Mouse (Mus musculus): ENCODE data around the gene Cir1. TPM values are rescaled to one million over a fixed set of nuclear protein-coding genes. Genes with fewer than 3 reads are reported as not detected.

The Cir1 gene
- total RNA-seq, 1 experiment: 7.4 TPM

DNA sequence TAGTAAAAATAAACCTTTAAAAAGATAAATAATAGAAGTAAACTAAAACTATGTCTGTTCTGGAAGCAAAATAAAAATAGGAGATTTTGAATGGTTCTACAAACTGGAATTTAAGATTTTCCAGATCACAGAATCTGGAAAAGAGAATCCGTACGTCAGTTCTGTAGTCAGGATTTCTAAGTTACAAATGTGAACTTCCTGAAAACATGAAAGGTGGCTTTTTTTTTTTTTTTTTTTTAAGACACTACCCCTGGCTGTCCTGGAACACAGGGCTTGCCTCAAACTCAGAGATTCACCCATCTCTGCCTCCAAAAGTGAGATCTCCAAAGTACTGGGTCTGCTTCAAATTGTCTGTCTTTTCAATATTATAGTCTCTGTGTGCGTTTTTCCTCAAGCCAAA is 1.8 kb upstream of the Cir1 start:
- in situ Hi-C loops (cut with MboI; ENCODE audit: low sequenced_read_pairs in 2 of 2, unreplicated experiment in 2 of 2): no loop called here
- no peak for TF ChIP-seq MAFK (IDR thresholded peaks at IDR 0.05; ENCODE audit: insufficient read depth, low read depth, low read length)
- TF ChIP-seq CHD2 (IDR thresholded peaks at IDR 0.05; ENCODE audit: low read depth, low read length): no peak
- TF ChIP-seq HCFC1 (IDR thresholded peaks at IDR 0.05; ENCODE audit: borderline replicate concordance, insufficient read depth, low read length): no peak
- TF ChIP-seq ZNF384 (IDR thresholded peaks at IDR 0.05; ENCODE audit: low read depth, low read length): no peak
- no peak for TF ChIP-seq ZC3H11A (IDR thresholded peaks at IDR 0.05; ENCODE audit: borderline replicate concordance, low read depth, low read length)
- Histone ChIP-seq H3K9ac (ENCODE audit: insufficient read depth, low read depth, low read length, poor library complexity, severe bottlenecking) (no peak overlapping the region), H3K9me3 (ENCODE audit: control insufficient read depth, insufficient read depth, low read depth, low read length) (no peaks in the 10 kb centered on the region), H3K36me3 (ENCODE audit: control insufficient read depth, insufficient read depth, low read length, poor library complexity, severe bottlenecking) (peaks cover 5% of the 10 kb centered on the region), H3K4me1 (ENCODE audit: control insufficient read depth in 2 of 2, insufficient read depth in 2 of 2, low read length in 2 of 2, poor library complexity in 1 of 2) (0 out of 4 replicates have a peak, but pooled peaks cover 0 to 2% of the 10 kb centered on the region in 2 experiments), H3K4me3 (ENCODE audit: insufficient read depth in 1 of 2, low read depth in 1 of 2, low read length in 2 of 2, poor library complexity in 1 of 2, severe bottlenecking in 1 of 2) (no peak overlapping the region), H3K27ac (ENCODE audit: insufficient read depth, low read depth, low read length, poor library complexity, severe bottlenecking) (no peak overlapping the region)
- no peak for DNase-seq (ENCODE audit: low read depth, low spot score)

DNA sequence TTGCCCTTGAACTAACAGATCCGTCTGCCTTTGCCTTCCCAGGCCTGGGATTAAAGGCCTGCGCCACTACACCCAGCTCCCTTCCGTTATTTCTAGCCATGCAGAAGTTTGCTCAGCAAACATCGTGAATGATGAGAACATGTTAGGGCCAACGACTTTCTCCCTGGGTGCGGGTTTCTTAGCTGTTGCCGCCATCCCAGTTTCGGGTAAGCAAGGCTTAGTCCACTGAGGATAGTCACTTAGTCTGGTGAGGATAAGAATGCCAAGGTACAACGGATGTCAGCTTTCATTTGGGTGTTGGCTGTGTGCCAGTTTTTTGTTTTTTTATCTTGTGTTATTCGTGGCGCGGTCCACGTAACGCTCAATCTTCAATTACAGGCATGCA is 608 bp upstream of the Cir1 start:
- DNase-seq (ENCODE audit: low read depth, low spot score): peak; percentile 19
- 0 out of 4 replicates have a peak, but pooled peaks cover 0 to 2% of the 10 kb centered on the region in 2 experiments for H3K4me1 ChIP-seq (ENCODE audit: control insufficient read depth in 2 of 2, insufficient read depth in 2 of 2, low read length in 2 of 2, poor library complexity in 1 of 2)
- in situ Hi-C loops (cut with MboI; ENCODE audit: low sequenced_read_pairs in 2 of 2, unreplicated experiment in 2 of 2): no loop called here
- H3K9ac ChIP-seq (ENCODE audit: insufficient read depth, low read depth, low read length, poor library complexity, severe bottlenecking): peak overlapping the region; percentile 91
- peak overlapping the region; percentile 84 to 90 for H3K4me3 ChIP-seq (ENCODE audit: insufficient read depth in 1 of 2, low read depth in 1 of 2, low read length in 2 of 2, poor library complexity in 1 of 2, severe bottlenecking in 1 of 2)
- H3K9me3 ChIP-seq (ENCODE audit: control insufficient read depth, insufficient read depth, low read depth, low read length): no peaks in the 10 kb centered on the region
- peaks cover 6% of the 10 kb centered on the region for H3K36me3 ChIP-seq (ENCODE audit: control insufficient read depth, insufficient read depth, low read length, poor library complexity, severe bottlenecking)
- peak overlapping the region; percentile 50; the same call in 1 of the 2 replicates for H3K27ac ChIP-seq (ENCODE audit: insufficient read depth, low read depth, low read length, poor library complexity, severe bottlenecking)
- TF ChIP-seq ZNF384 (IDR thresholded peaks at IDR 0.05; ENCODE audit: low read depth, low read length) (0 out of 2 replicates have a peak, but pooled peaks have one; percentile 12), MAFK (IDR thresholded peaks at IDR 0.05; ENCODE audit: insufficient read depth, low read depth, low read length) (no peak)

DNA sequence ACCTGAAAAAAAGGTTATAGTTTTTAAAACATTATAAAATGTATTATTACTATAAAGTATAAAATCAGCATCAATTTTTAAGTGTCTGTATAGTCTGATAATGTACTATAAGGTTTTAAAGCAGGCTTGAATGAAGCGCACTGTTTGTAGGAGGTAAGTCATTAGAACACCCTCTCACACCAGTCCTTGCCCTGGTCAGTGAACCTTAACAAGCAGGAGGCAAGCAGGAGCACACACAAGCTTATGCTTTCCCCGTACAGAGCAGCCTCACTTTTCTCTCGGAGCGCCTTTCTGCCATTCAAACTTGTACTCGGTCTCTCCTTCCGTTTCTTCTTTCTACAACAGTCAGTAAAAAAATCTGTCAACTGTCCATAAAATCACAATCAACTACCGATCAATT is 6.5 kb downstream of the Cir1 start:
- Histone ChIP-seq H3K9me3 (ENCODE audit: control insufficient read depth, insufficient read depth, low read depth, low read length) (no peaks in the 10 kb centered on the region), H3K36me3 (ENCODE audit: control insufficient read depth, insufficient read depth, low read length, poor library complexity, severe bottlenecking) (peaks cover 11% of the 10 kb centered on the region), H3K27ac (ENCODE audit: insufficient read depth, low read depth, low read length, poor library complexity, severe bottlenecking) (no peak overlapping the region), H3K4me1 (ENCODE audit: control insufficient read depth in 2 of 2, insufficient read depth in 2 of 2, low read length in 2 of 2, poor library complexity in 1 of 2) (no peaks in the 10 kb centered on the region), H3K9ac (ENCODE audit: insufficient read depth, low read depth, low read length, poor library complexity, severe bottlenecking) (no peak overlapping the region), H3K4me3 (ENCODE audit: insufficient read depth in 1 of 2, low read depth in 1 of 2, low read length in 2 of 2, poor library complexity in 1 of 2, severe bottlenecking in 1 of 2) (no peak overlapping the region)
- DNase-seq (ENCODE audit: low read depth, low spot score): no peak
- in situ Hi-C loops (cut with MboI; ENCODE audit: low sequenced_read_pairs in 2 of 2, unreplicated experiment in 2 of 2): no loop called here
- TF ChIP-seq HCFC1 (IDR thresholded peaks at IDR 0.05; ENCODE audit: borderline replicate concordance, insufficient read depth, low read length) (no peak), ZC3H11A (IDR thresholded peaks at IDR 0.05; ENCODE audit: borderline replicate concordance, low read depth, low read length) (no peak), ZNF384 (IDR thresholded peaks at IDR 0.05; ENCODE audit: low read depth, low read length) (no peak), CHD2 (IDR thresholded peaks at IDR 0.05; ENCODE audit: low read depth, low read length) (no peak), MAFK (IDR thresholded peaks at IDR 0.05; ENCODE audit: insufficient read depth, low read depth, low read length) (no peak)

DNA sequence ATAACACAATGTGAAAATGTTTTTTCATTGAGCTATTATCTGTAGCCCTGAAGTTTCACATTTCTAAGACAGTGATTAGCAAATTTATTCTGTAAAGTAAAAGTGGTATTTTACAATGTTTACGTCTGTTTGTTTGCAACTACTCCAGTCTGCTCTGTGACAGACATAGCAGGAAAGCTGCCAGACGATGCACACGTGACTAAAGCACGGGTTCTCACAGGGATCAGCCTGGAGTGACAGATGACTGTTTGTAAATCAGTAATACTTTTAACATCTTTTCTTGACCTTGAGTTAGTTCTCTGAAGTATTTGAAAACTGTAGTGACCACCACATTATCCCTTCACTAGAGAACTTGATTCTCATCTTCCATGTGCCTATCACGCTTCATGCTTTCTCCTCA is 8.0 kb downstream of the Cir1 start:
- DNase-seq (ENCODE audit: low read depth, low spot score): no peak
- no peaks in the 10 kb centered on the region for H3K4me1 ChIP-seq (ENCODE audit: control insufficient read depth in 2 of 2, insufficient read depth in 2 of 2, low read length in 2 of 2, poor library complexity in 1 of 2)
- no peaks in the 10 kb centered on the region for H3K9me3 ChIP-seq (ENCODE audit: control insufficient read depth, insufficient read depth, low read depth, low read length)
- TF ChIP-seq ZNF384 (IDR thresholded peaks at IDR 0.05; ENCODE audit: low read depth, low read length) (no peak), ZC3H11A (IDR thresholded peaks at IDR 0.05; ENCODE audit: borderline replicate concordance, low read depth, low read length) (no peak), MAFK (IDR thresholded peaks at IDR 0.05; ENCODE audit: insufficient read depth, low read depth, low read length) (no peak), CHD2 (IDR thresholded peaks at IDR 0.05; ENCODE audit: low read depth, low read length) (no peak), HCFC1 (IDR thresholded peaks at IDR 0.05; ENCODE audit: borderline replicate concordance, insufficient read depth, low read length) (no peak)
- H3K36me3 ChIP-seq (ENCODE audit: control insufficient read depth, insufficient read depth, low read length, poor library complexity, severe bottlenecking): peaks cover 11% of the 10 kb centered on the region
- H3K27ac ChIP-seq (ENCODE audit: insufficient read depth, low read depth, low read length, poor library complexity, severe bottlenecking): no peak overlapping the region
- in situ Hi-C loops (cut with MboI; ENCODE audit: low sequenced_read_pairs in 2 of 2, unreplicated experiment in 2 of 2): no loop called here
- no peak overlapping the region for H3K9ac ChIP-seq (ENCODE audit: insufficient read depth, low read depth, low read length, poor library complexity, severe bottlenecking)
- H3K4me3 ChIP-seq (ENCODE audit: insufficient read depth in 1 of 2, low read depth in 1 of 2, low read length in 2 of 2, poor library complexity in 1 of 2, severe bottlenecking in 1 of 2): no peak overlapping the region

DNA sequence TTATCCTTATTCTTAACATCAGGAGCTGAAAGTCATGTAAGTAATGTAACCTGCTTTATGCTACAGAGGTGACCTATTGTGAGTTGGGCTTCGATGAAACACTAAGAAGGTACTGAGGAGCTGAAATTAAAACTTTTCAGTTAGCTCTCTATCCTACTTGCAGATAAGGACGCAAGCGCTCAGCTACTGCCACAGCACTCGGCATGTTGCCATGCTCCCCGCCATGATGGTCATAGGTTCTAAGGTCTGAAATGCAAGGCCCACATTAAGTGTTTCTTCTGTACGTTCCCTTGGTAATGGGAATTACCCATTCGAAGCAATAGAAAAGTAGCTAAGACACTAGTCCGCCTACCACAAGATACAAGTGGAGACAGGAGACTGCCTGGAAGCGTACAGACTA is 9.8 kb downstream of the Cir1 start:
- in situ Hi-C loops (cut with MboI; ENCODE audit: low sequenced_read_pairs in 2 of 2, unreplicated experiment in 2 of 2): no loop called here
- no peaks in the 10 kb centered on the region for H3K9me3 ChIP-seq (ENCODE audit: control insufficient read depth, insufficient read depth, low read depth, low read length)
- H3K36me3 ChIP-seq (ENCODE audit: control insufficient read depth, insufficient read depth, low read length, poor library complexity, severe bottlenecking): peaks cover 6% of the 10 kb centered on the region
- no peak overlapping the region for H3K4me3 ChIP-seq (ENCODE audit: insufficient read depth in 1 of 2, low read depth in 1 of 2, low read length in 2 of 2, poor library complexity in 1 of 2, severe bottlenecking in 1 of 2)
- DNase-seq (ENCODE audit: low read depth, low spot score): no peak
- H3K9ac ChIP-seq (ENCODE audit: insufficient read depth, low read depth, low read length, poor library complexity, severe bottlenecking): no peak overlapping the region
- H3K4me1 ChIP-seq (ENCODE audit: control insufficient read depth in 2 of 2, insufficient read depth in 2 of 2, low read length in 2 of 2, poor library complexity in 1 of 2): no peaks in the 10 kb centered on the region
- no peak overlapping the region for H3K27ac ChIP-seq (ENCODE audit: insufficient read depth, low read depth, low read length, poor library complexity, severe bottlenecking)
- no peak for TF ChIP-seq MAFK (IDR thresholded peaks at IDR 0.05; ENCODE audit: insufficient read depth, low read depth, low read length)

All from ES-E14 (cell line).